Mouse (Mus musculus): ENCODE measurements around the gene Phospho2. TPM values are rescaled to one million over a fixed set of nuclear protein-coding genes. Genes with fewer than 3 reads are reported as not detected.

Gene Phospho2
- 12.9 and 14.4 TPM in 2 replicates for total RNA-seq (2012; rRNA removed)
- total RNA-seq (2014; rRNA removed), result 20.1 and 23.4 TPM in 2 replicates
- polyA plus RNA-seq (2012; ENCODE audit: insufficient read length, low read depth), result 10.2 and 11.1 TPM in 2 replicates

GRCm38 (mm10) chr2:69789429-69790069, at the start of gene Phospho2, which contains the start of gene Ccdc173:
Phospho2 (plus strand) TSS chr2:69789623.
Ccdc173 (minus strand) TSS chr2:69789575.
- Histone ChIP-seq H3K36me3 (replicated peaks in 1 of 2; ENCODE audit: control insufficient read depth in 1 of 2, insufficient read depth in 1 of 2, low read length in 1 of 2) (peaks cover 10 to 26% of the 10 kb centered on the region in 2 experiments), H3K4me2 (ENCODE audit: insufficient read depth, low read depth, poor library complexity, severe bottlenecking) (peak within 1 kb of the TSS; percentile 77), H3K4me3 (replicated peaks in 1 of 3; ENCODE audit: low read depth in 2 of 3, low read length in 2 of 3, poor library complexity in 1 of 3) (peak within 1 kb of the TSS; percentile 76 to 86 (median 81)), H3K79me2 (replicated peaks; ENCODE audit: control insufficient read depth, extremely low read depth, insufficient read depth, poor library complexity, severe bottlenecking) (no peaks in the 10 kb centered on the region), H3K4me1 (ENCODE audit: control insufficient read depth in 1 of 2, insufficient read depth in 2 of 2) (peaks cover 0 to 16% of the 10 kb centered on the region in 2 experiments; a peak in 1 of 4 replicates), H3K9ac (ENCODE audit: insufficient read depth, low read depth) (peak within 1 kb of the TSS; percentile 77), H3K27ac (ENCODE audit: insufficient read depth, low read depth) (peak within 1 kb of the TSS; percentile 23; the same call in 1 of the 2 replicates), H3K9me3 (replicated peaks; ENCODE audit: low read length) (no peaks in the 10 kb centered on the region), H3K27me3 (replicated peaks) (no peaks in the 10 kb centered on the region)
- TF ChIP-seq HCFC1 (IDR thresholded peaks at IDR 0.05; ENCODE audit: low read depth, low read length) (peak; percentile 81), CTCF (conservative IDR thresholded peaks at IDR 0.05 in 1 of 2, IDR thresholded peaks at IDR 0.05 in 1 of 2; ENCODE audit: low read depth in 2 of 2, low read length in 2 of 2) (no peak), ZMIZ1 (IDR thresholded peaks at IDR 0.05; ENCODE audit: low read depth, low read length) (peak; percentile 93), PAX5 (IDR thresholded peaks at IDR 0.05; ENCODE audit: low read length) (no peak), ZKSCAN1 (IDR thresholded peaks at IDR 0.05; ENCODE audit: borderline replicate concordance, low read depth, low read length) (no peak), USF1 (IDR thresholded peaks at IDR 0.05; ENCODE audit: low read depth, low read length) (no peak), NRF1 (IDR thresholded peaks at IDR 0.05; ENCODE audit: low read depth, low read length) (peak; percentile 94), ELF1 (IDR thresholded peaks at IDR 0.05; ENCODE audit: low read depth, low read length) (peak; percentile 100), TCF12 (IDR thresholded peaks at IDR 0.05; ENCODE audit: low read depth, low read length) (peak; percentile 75), MYC (IDR thresholded peaks at IDR 0.05; ENCODE audit: low read depth, low read length) (no peak), ZNF384 (IDR thresholded peaks at IDR 0.05; ENCODE audit: low read depth, low read length) (no peak), IRF4 (IDR thresholded peaks at IDR 0.05; ENCODE audit: low read depth, low read length) (peak; percentile 41), MAFK (IDR thresholded peaks at IDR 0.05; ENCODE audit: insufficient replicate concordance, low read length) (no peak), JUN (IDR thresholded peaks at IDR 0.05; ENCODE audit: insufficient read depth, low read depth, low read length) (peak; percentile 82), JUND (conservative IDR thresholded peaks at IDR 0.05; ENCODE audit: low read depth, low read length) (peak; percentile 82), MAZ (IDR thresholded peaks at IDR 0.05; ENCODE audit: low read depth, low read length) (no peak), MAX (IDR thresholded peaks at IDR 0.05; ENCODE audit: low read length) (no peak; the same call in 1 of the 2 replicates), RAD21 (IDR thresholded peaks at IDR 0.05; ENCODE audit: low read depth, low read length) (no peak), E2F4 (IDR thresholded peaks at IDR 0.05; ENCODE audit: insufficient replicate concordance, low read depth, low read length) (no peak), CHD2 (IDR thresholded peaks at IDR 0.05; ENCODE audit: low read length) (no peak), RCOR1 (conservative IDR thresholded peaks at IDR 0.05; ENCODE audit: low read depth, low read length) (no peak), MXI1 (IDR thresholded peaks at IDR 0.05; ENCODE audit: low read depth, low read length) (peak; percentile 76; the same call in 1 of the 2 replicates), GABPA (IDR thresholded peaks at IDR 0.05; ENCODE audit: insufficient replicate concordance, low read depth, low read length) (no peak), ZC3H11A (IDR thresholded peaks at IDR 0.05; ENCODE audit: low read depth, low read length) (no peak), BHLHE40 (IDR thresholded peaks at IDR 0.05; ENCODE audit: low read depth, low read length) (no peak), USF2 (conservative IDR thresholded peaks at IDR 0.05; ENCODE audit: low read depth, low read length) (no peak), EP300 (IDR thresholded peaks at IDR 0.05; ENCODE audit: low read length) (no peak), UBTF (IDR thresholded peaks at IDR 0.05; ENCODE audit: low read depth, low read length) (peak; percentile 74; the same call in 1 of the 2 replicates), CHD1 (IDR thresholded peaks at IDR 0.05; ENCODE audit: low read depth, low read length) (no peak), KAT2A (IDR thresholded peaks at IDR 0.05; ENCODE audit: insufficient replicate concordance, low read length) (0 out of 2 replicates have a peak, but pooled peaks have one; percentile 41), NELFE (IDR thresholded peaks at IDR 0.05; ENCODE audit: low read depth, low read length) (peak; percentile 83), SMC3 (IDR thresholded peaks at IDR 0.05; ENCODE audit: low read depth, low read length) (no peak), POLR2AphosphoS2 (IDR thresholded peaks at IDR 0.05; ENCODE audit: low read depth, low read length) (peak; percentile 62; the same call in 1 of the 2 replicates), SIN3A (IDR thresholded peaks at IDR 0.05; ENCODE audit: low read length) (peak; percentile 92), POLR2A (IDR thresholded peaks at IDR 0.05; ENCODE audit: low read depth, low read length) (peak; percentile 88), TBP (conservative IDR thresholded peaks at IDR 0.05; ENCODE audit: low read depth, low read length) (peak; percentile 38; the same call in 1 of the 2 replicates), ETS1 (conservative IDR thresholded peaks at IDR 0.05; ENCODE audit: low read depth, low read length) (0 out of 2 replicates have a peak, but pooled peaks have one; percentile 21), MEF2A (IDR thresholded peaks at IDR 0.05; ENCODE audit: borderline replicate concordance, low read depth, low read length) (peak; percentile 78)
- in situ Hi-C loops (cut with MboI; ENCODE audit: low pct_ligation_motif_present, low pct_unique_long_range_greater_than_20kb, low sequenced_read_pairs), result loop anchor here (25.0 kb wide), 1 partner anchor 152 kb away; the partner anchor contains the start of gene Bbs5
- peak; percentile 99 for DNase-seq (ENCODE audit: extremely low read depth)
- dilution Hi-C loops (cut with MboI; ENCODE audit: extremely low pct_ligation_motif_present, extremely low pct_unique_long_range_greater_than_20kb, low sequenced_read_pairs), result no loop called here

Measured in CH12.LX (cell line).